Mouse (Mus musculus): Measurements from ENCODE around the gene Mpzl2.

- TF ChIP-seq CTCF (conservative IDR thresholded peaks at IDR 0.05; ENCODE audit: insufficient read depth, insufficient read length, low read depth, low read length) = no peak
- no peak for TF ChIP-seq POLR2A (IDR thresholded peaks at IDR 0.05; ENCODE audit: low read depth, low read length)
These were observed 5.1 kb upstream of the Mpzl2 start for GRCm38 (mm10) chr9:45034526-45034925.

Measured in kidney, adult 2 months (tissue).